Mouse (Mus musculus) spleen, adult 2 months (tissue): ENCODE measurements around the gene Pkmyt1. TPM values are rescaled to one million over a fixed set of nuclear protein-coding genes. Genes with fewer than 3 reads are reported as not detected.

Source experiments
- DNase-seq, 2 experiments: peaks; one replicate each; pipeline versions ENCODE4 v3.0.0 to v3.0.0-alpha.2; 2012 to 2021; ENCODE audit warnings: low spot score in 2 of 2, low read depth in 1 of 2
- H3K27ac ChIP-seq: fragments of 200-500 bp; 2 replicates; pipeline ENCODE4 v1.5.1; 2012; ENCODE audit warnings: low read length, inconsistent platforms; ENCODE audit not compliant: insufficient read depth
- H3K27me3 ChIP-seq: fragments of 200-500 bp; 2 replicates; pipeline ENCODE4 v1.6.1; 2012; ENCODE audit warnings: mild to moderate bottlenecking, moderate library complexity, low read length, inconsistent platforms; ENCODE audit not compliant: control insufficient read depth, insufficient read depth
- H3K36me3 ChIP-seq: fragments of 200-500 bp; 2 replicates; pipeline ENCODE4 v1.6.1; 2012; ENCODE audit warnings: mild to moderate bottlenecking, low read length, inconsistent platforms; ENCODE audit not compliant: control insufficient read depth, insufficient read depth
- H3K4me1 ChIP-seq: fragments of 200-500 bp; 2 replicates; pipeline ENCODE4 v1.6.1; 2011; ENCODE audit warnings: inconsistent platforms; ENCODE audit not compliant: control insufficient read depth, insufficient read depth, insufficient read length
- H3K4me3 ChIP-seq: fragments of 200-500 bp; 2 replicates; pipeline ENCODE4 v1.5.1; 2011; ENCODE audit warnings: mild to moderate bottlenecking, inconsistent platforms; ENCODE audit not compliant: insufficient read depth, insufficient read length; ENCODE audit errors: extremely low read depth
- CTCF ChIP-seq: fragments of 200-500 bp; IDR thresholded peaks from 2 replicates; pipeline ENCODE4 v1.5.1; 2011; ENCODE audit warnings: mild to moderate bottlenecking, inconsistent platforms; ENCODE audit not compliant: insufficient read depth, insufficient read length, insufficient replicate concordance; ENCODE audit errors: extremely low read depth
- POLR2A ChIP-seq: fragments of 200-500 bp; IDR thresholded peaks from 2 replicates; pipeline ENCODE4 v1.6.1; 2011; ENCODE audit warnings: low read depth, low read length, inconsistent platforms
- WGBS: fragments of 180-500 bp; shearing (Covaris S2); methylation state at CpG from one replicate; pipeline ENCODE4 v1.1.7; 2018; 5-methylcytosine and 5-hydroxymethylcytosine counted together
- polyA plus RNA-seq: library from polyadenylated mRNA; depleted of rRNA; stranded (reverse); fragments of >200 nt; gene quantifications from 2 replicates; pipeline ENCODE4 v1.2.3, GENCODE M21; 2012; rRNA removed

Pkmyt1 gene
- polyA plus RNA-seq, 1 experiment: 48.3 TPM

DNA sequence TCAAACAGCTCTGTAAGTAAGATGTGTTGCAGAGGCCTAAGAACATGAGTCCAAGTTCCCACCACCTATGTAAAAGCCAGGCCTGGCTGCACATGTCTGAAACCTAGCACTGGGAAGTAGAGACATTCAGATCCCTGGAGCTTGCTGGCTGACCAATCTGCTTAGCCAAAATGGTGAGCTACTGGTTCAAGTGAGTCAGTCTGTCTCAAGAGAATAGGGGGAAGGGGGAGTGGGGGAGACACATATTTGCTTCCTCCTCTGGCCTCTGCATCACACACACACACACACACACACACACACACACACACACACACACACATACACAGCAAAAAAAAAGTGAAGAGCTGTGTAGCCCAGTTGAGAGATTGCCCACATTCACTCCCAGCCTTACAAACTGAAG is 57.2 kb downstream of the Pkmyt1 start:
- H3K27ac ChIP-seq: no peak overlapping the region
- H3K36me3 ChIP-seq: no peaks in the 10 kb centered on the region
- H3K4me3 ChIP-seq: no peak overlapping the region
- no peak for DNase-seq
- H3K27me3 ChIP-seq: peaks cover 6% of the 10 kb centered on the region; the same call in 1 of the 2 replicates
- peaks cover 3% of the 10 kb centered on the region; the same call in 1 of the 2 replicates for H3K4me1 ChIP-seq
- no peak for TF ChIP-seq POLR2A
- TF ChIP-seq CTCF: no peak

- Histone ChIP-seq H3K4me1 (peaks cover 7% of the 10 kb centered on the region; the same call in 1 of the 2 replicates), H3K36me3 (no peaks in the 10 kb centered on the region), H3K27ac (no peak within 1 kb of the TSS), H3K27me3 (peaks cover 6% of the 10 kb centered on the region; the same call in 1 of the 2 replicates), H3K4me3 (peak within 1 kb of the TSS; percentile 35; the same call in 1 of the 2 replicates)
- DNase-seq: peak in 1 of 2 experiments; percentile 28
- TF ChIP-seq CTCF: no peak
- TF ChIP-seq POLR2A: no peak
- WGBS: 14% methylated on average over 43 of the region's 43 CpGs
These were observed 59.7 kb downstream of the Pkmyt1 start, which contains the start of gene Flywch2 for GRCm38 (mm10) chr17:23785561-23786471. Gene Flywch2, minus strand, starts transcription at chr17:23786081.

Other genes starting within 250 kb of the Pkmyt1 start
- gene Vmn2r117, start 246.6 kb upstream of the Pkmyt1 start, polyA plus RNA-seq: not detected in 2 replicates
- 11.8 and 17.2 TPM in 2 replicates for gene Zfp213, start 162.1 kb upstream of the Pkmyt1 start, polyA plus RNA-seq
- 2.9 and 3.4 TPM in 2 replicates for gene Zfp13, start 126.8 kb upstream of the Pkmyt1 start, polyA plus RNA-seq
- gene Zscan10, start 125.5 kb upstream of the Pkmyt1 start, polyA plus RNA-seq: 0.06 TPM in 1 of 2 replicates, not detected in the other
- 1.3 and 2.0 TPM in 2 replicates for gene Mmp25, start 81.1 kb upstream of the Pkmyt1 start, polyA plus RNA-seq
- 0.16 and 0.25 TPM in 2 replicates for gene Bicdl2, start 65.8 kb upstream of the Pkmyt1 start, polyA plus RNA-seq
- 75.0 and 90.8 TPM in 2 replicates for gene Hcfc1r1, start 52.7 kb upstream of the Pkmyt1 start, polyA plus RNA-seq
- 24.8 and 31.1 TPM in 2 replicates for gene Thoc6, start 52.5 kb upstream of the Pkmyt1 start, polyA plus RNA-seq
- gene Tnfrsf12a, start 48.9 kb upstream of the Pkmyt1 start, polyA plus RNA-seq: 3.8 and 4.9 TPM in 2 replicates
- gene Cldn6, start 47.1 kb upstream of the Pkmyt1 start, polyA plus RNA-seq: 0.18 and 0.32 TPM in 2 replicates
- 0.15 and 0.19 TPM in 2 replicates for gene Cldn9, start 42.3 kb upstream of the Pkmyt1 start, polyA plus RNA-seq
- gene 1520401A03Rik, start 3.6 kb upstream of the Pkmyt1 start, polyA plus RNA-seq: not detected in 2 replicates
- 13.8 and 22.0 TPM in 2 replicates for gene Paqr4, start 14.5 kb downstream of the Pkmyt1 start, polyA plus RNA-seq
- gene Kremen2, start 19.5 kb downstream of the Pkmyt1 start, polyA plus RNA-seq: 0.65 and 0.92 TPM in 2 replicates
- 17.4 and 21.2 TPM in 2 replicates for gene Flywch1, start 45.3 kb downstream of the Pkmyt1 start, polyA plus RNA-seq
- gene Flywch2, start 59.7 kb downstream of the Pkmyt1 start, polyA plus RNA-seq: 1.4 and 1.5 TPM in 2 replicates
- gene Srrm2, start 64.2 kb downstream of the Pkmyt1 start, polyA plus RNA-seq: 601 and 671 TPM in 2 replicates
- 237 and 329 TPM in 2 replicates for gene Elob, start 102.8 kb downstream of the Pkmyt1 start, polyA plus RNA-seq
- 0.08 and 0.09 TPM in 2 replicates for gene Prss33, start 109.7 kb downstream of the Pkmyt1 start, polyA plus RNA-seq
- 0.14 TPM in 1 of 2 replicates, not detected in the other for gene Prss32, start 117.5 kb downstream of the Pkmyt1 start, polyA plus RNA-seq
- gene Prss41, start 117.8 kb downstream of the Pkmyt1 start, polyA plus RNA-seq: 0.18 and 0.32 TPM in 2 replicates
- not detected in 2 replicates for gene Prss21, start 141.7 kb downstream of the Pkmyt1 start, polyA plus RNA-seq
- not detected in 2 replicates for gene Dcpp1, start 154.5 kb downstream of the Pkmyt1 start, polyA plus RNA-seq
- not detected in 2 replicates for gene Dcpp2, start 154.5 kb downstream of the Pkmyt1 start, polyA plus RNA-seq
- not detected in 2 replicates for gene Dcpp3, start 191.1 kb downstream of the Pkmyt1 start, polyA plus RNA-seq
- not detected in 2 replicates for gene Sbp, start 215.3 kb downstream of the Pkmyt1 start, polyA plus RNA-seq
- not detected in 2 replicates for gene Sbpl, start 228.9 kb downstream of the Pkmyt1 start, polyA plus RNA-seq